Mouse (Mus musculus) olfactory bulb, adult 2 months (tissue): ENCODE data around the gene Prr29.

Source experiments
- CTCF ChIP-seq: fragments of 200-500 bp; IDR thresholded peaks from 2 replicates; pipeline ENCODE4 v1.5.1; 2012; ENCODE audit warnings: low read depth, mild to moderate bottlenecking, low read length, moderate library complexity; ENCODE audit not compliant: insufficient read depth
- POLR2A ChIP-seq: fragments of 200-500 bp; IDR thresholded peaks from 2 replicates; pipeline ENCODE4 v1.6.1; 2012; ENCODE audit warnings: mild to moderate bottlenecking, low read depth, low read length, moderate library complexity; ENCODE audit not compliant: insufficient read depth

GRCm38 (mm10) chr11:106344910-106345309 is 20.4 kb upstream of the Prr29 start:
- TF ChIP-seq POLR2A, result no peak
- no peak for TF ChIP-seq CTCF
